Mouse (Mus musculus) intestine, postnatal 0 days (tissue): ENCODE measurements around the gene Sec23a. TPM values are rescaled to one million over a fixed set of nuclear protein-coding genes. Genes with fewer than 3 reads are reported as not detected.

Source experiments
- ATAC-seq: fragments of 200-750 bp; cut with Nextera tagmentation; 2 replicates; pipeline ENCODE4 v1.8.0; 2017; ENCODE audit warnings: mild to moderate bottlenecking, moderate TSS enrichment, moderate library complexity
- H3K27ac ChIP-seq: fragments of 300-500 bp; sonication (generic); 2 replicates; pipeline ENCODE4 v1.5.1; 2014; ENCODE audit warnings: mild to moderate bottlenecking, low read depth, low read length, moderate library complexity
- H3K27me3 ChIP-seq: fragments of 300-500 bp; sonication (generic); replicated peaks from 2 replicates; pipeline ENCODE4 v1.6.1; 2014; ENCODE audit warnings: low read length, mixed read lengths; ENCODE audit not compliant: control insufficient read depth, insufficient read depth
- H3K36me3 ChIP-seq: fragments of 300-500 bp; sonication (generic); 2 replicates; pipeline ENCODE4 v1.6.1; 2014; ENCODE audit warnings: mild to moderate bottlenecking, moderate library complexity; ENCODE audit not compliant: control insufficient read depth, insufficient read depth
- H3K4me1 ChIP-seq: fragments of 300-500 bp; sonication (generic); replicated peaks from 2 replicates; pipeline ENCODE4 v1.6.1; 2014; ENCODE audit warnings: antibody characterized with exemption, low read length, mixed read lengths; ENCODE audit not compliant: control insufficient read depth, insufficient read depth
- H3K4me2 ChIP-seq: fragments of 300-500 bp; sonication (generic); replicated peaks from 2 replicates; pipeline ENCODE4 v1.6.1; 2014; ENCODE audit warnings: low read depth, mild to moderate bottlenecking, moderate library complexity
- H3K4me3 ChIP-seq: fragments of 300-500 bp; sonication (generic); 2 replicates; pipeline ENCODE4 v1.5.1; 2014; ENCODE audit warnings: low read depth, low read length
- H3K9ac ChIP-seq: fragments of 300-500 bp; sonication (generic); 2 replicates; pipeline ENCODE4 v1.6.1; 2014; ENCODE audit warnings: mild to moderate bottlenecking, low read depth, low read length
- H3K9me3 ChIP-seq: fragments of 300-500 bp; sonication (generic); 2 replicates; pipeline ENCODE4 v1.6.1; 2016; ENCODE audit warnings: mixed run types; ENCODE audit not compliant: control insufficient read depth
- CTCF ChIP-seq: sonication (generic); IDR thresholded peaks from 2 replicates; pipeline ENCODE4 v1.5.1; 2016; ENCODE audit warnings: low read depth, mild to moderate bottlenecking, control low read depth, antibody characterized with exemption, moderate library complexity
- WGBS: fragments of 180-500 bp; shearing (Covaris S2); extraction: QIAGEN DNeasy Blood & Tissue Kit; methylation state at CpG from one replicate; pipeline ENCODE4 v1.1.7; 2014; 5-methylcytosine and 5-hydroxymethylcytosine counted together
- polyA plus RNA-seq: library from polyadenylated mRNA; unstranded; fragments of >200 nt; fragmentation: Nextera tagmentation; extraction: Ambion mirVana; gene quantifications from 2 replicates; pipeline ENCODE4 v1.2.1, GENCODE M21; 2015

Sec23a gene
- polyA plus RNA-seq, 1 experiment from 2014 or later, result 120 TPM

DNA sequence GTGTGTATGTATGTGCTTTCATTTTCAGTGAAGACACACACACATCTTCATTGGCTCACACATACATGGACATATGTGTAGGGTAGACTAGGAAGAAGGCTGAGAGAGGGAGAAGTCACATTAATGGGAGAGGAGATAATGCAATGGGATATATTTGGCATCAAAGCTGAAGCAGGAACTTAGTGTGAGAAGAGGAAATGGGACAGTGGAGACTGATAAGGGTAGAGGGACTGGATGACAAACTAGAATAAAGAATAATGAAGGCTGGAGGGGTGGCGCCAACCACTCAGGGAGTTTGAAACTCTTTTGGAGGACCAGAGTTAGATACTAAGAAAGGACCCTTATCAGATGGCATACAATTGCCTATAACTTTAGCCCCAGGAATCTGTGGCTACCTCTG lies 51.0 kb downstream of the Sec23a start:
- no peak for ATAC-seq
- Histone ChIP-seq H3K36me3 (peaks cover 49% of the 10 kb centered on the region), H3K4me3 (no peak overlapping the region), H3K9ac (no peak overlapping the region), H3K9me3 (no peaks in the 10 kb centered on the region), H3K4me1 (no peaks in the 10 kb centered on the region), H3K27ac (no peak overlapping the region), H3K27me3 (no peaks in the 10 kb centered on the region), H3K4me2 (no peak overlapping the region)
- WGBS, result 91% methylated on average over 1 of the region's 1 CpGs
- TF ChIP-seq CTCF, result no peak

DNA sequence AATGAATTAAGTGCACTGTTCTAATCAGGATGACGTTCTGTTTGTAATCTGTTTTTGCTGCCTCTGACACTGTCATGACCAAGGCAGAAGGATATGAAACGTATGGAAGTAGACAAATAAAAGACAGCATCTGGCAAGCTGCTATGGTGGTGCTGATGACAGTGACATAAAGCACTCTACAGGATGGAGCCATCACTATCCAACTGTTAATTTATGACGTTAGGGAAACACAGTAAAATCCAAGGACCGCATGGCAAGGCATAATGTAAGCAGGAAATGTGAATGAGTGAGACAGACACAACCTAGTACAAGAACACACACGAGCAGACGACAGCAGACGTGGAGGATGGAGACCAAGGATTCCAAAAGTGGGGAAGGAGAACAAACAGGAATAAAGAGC lies 55.2 kb downstream of the Sec23a start:
- peak; percentile 14; the same call in 1 of the 2 replicates for ATAC-seq
- H3K9ac ChIP-seq, result no peak overlapping the region
- WGBS, result 44% methylated on average over 7 of the region's 7 CpGs
- H3K4me1 ChIP-seq, result no peaks in the 10 kb centered on the region
- no peak overlapping the region for H3K4me3 ChIP-seq
- TF ChIP-seq CTCF, result no peak
- H3K36me3 ChIP-seq, result peaks cover 18% of the 10 kb centered on the region; the same call in 1 of the 2 replicates
- H3K9me3 ChIP-seq, result no peaks in the 10 kb centered on the region
- no peak overlapping the region for H3K27ac ChIP-seq
- H3K27me3 ChIP-seq, result no peaks in the 10 kb centered on the region
- no peak overlapping the region for H3K4me2 ChIP-seq

DNA sequence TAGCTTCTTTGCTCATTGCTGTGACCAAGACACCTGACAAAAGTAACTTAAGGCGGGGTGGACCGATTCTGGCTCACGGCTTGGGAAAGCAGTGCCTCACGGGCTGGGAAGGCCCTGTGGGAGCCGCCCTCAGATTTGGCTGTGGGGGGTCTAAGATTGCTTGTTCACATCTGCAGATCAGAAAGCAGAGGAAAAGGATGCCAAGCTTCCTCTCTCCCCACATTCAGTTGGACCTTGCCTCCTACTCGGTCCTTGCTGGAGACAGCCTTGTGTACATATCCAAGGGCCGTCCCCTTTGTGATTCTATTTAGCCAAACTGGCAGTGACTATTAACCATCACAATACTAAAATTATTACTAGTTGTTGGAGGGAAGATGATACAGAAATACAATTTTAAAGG lies 55.7 kb downstream of the Sec23a start:
- no peak overlapping the region for H3K4me3 ChIP-seq
- no peak overlapping the region for H3K27ac ChIP-seq
- peaks cover 17% of the 10 kb centered on the region; the same call in 1 of the 2 replicates for H3K36me3 ChIP-seq
- WGBS, result 58% methylated on average over 7 of the region's 7 CpGs
- ATAC-seq, result peak; percentile 26; the same call in 1 of the 2 replicates
- no peak overlapping the region for H3K9ac ChIP-seq
- no peaks in the 10 kb centered on the region for H3K4me1 ChIP-seq
- H3K4me2 ChIP-seq, result no peak overlapping the region
- no peak for TF ChIP-seq CTCF
- no peaks in the 10 kb centered on the region for H3K27me3 ChIP-seq
- H3K9me3 ChIP-seq, result no peaks in the 10 kb centered on the region

DNA sequence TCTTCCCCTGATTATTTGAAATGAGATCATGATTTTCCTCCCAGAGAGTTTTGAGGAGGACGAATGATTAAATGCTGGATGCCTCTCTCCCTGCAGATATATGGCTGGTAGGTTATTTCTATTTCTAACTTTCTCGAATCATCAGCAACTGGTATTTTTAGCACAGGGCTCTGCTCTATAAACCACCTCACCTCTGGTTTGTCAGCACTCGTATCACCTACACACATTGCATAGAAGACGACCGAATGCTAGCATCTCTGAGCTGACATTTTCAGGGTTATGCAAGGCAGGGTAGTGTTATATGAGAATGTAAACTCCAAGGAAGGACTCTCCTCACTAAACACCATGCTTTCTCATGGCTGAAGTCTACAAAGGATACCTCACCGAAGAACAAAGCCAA lies 63.9 kb downstream of the Sec23a start:
- Histone ChIP-seq H3K36me3 (no peaks in the 10 kb centered on the region), H3K27me3 (no peaks in the 10 kb centered on the region), H3K4me2 (no peak overlapping the region), H3K9me3 (no peaks in the 10 kb centered on the region), H3K27ac (no peak overlapping the region), H3K9ac (no peak overlapping the region), H3K4me3 (no peak overlapping the region), H3K4me1 (no peaks in the 10 kb centered on the region)
- no peak for TF ChIP-seq CTCF
- WGBS, result 85% methylated on average over 6 of the region's 6 CpGs
- ATAC-seq, result no peak

DNA sequence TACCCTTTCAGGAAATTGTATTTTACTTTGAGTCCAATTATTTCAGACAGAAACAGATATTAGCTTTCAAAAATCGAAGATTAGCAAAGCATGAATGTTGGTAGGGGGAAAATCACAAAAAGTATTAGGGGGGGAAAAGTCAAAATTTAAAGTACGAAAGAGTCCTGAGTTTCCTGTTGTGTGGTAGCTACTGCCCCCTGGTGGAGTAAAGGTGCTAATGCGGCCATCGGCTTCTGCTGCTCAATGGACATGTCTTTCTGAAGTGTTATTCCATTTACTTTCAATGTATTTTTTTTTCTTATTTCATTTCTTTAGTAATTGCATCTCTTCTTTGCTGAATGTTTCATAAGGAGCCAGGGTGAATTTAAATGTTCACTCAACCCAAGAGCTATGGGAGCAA lies 64.6 kb downstream of the Sec23a start:
- peak; percentile 85 for TF ChIP-seq CTCF
- H3K4me3 ChIP-seq, result no peak overlapping the region

DNA sequence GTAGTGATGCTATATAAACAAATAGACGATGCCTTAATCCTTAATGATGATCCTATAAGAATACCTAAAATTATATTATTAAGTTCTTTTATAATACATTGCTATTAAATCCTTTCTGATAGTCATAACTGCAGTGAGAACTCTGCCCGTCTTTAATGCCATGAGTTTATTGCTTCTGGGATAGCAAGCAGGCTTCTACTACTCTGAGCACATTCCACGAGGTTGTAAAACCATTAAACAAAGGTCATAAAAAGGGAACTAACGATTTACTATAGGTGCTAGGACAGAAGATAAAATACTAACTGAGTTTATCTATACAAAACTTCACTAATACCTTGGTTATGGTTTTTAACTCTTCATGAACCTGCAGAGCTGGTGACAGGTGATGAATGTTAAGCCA lies 69.3 kb downstream of the Sec23a start:
- H3K27me3 ChIP-seq, result no peaks in the 10 kb centered on the region
- no peaks in the 10 kb centered on the region for H3K36me3 ChIP-seq
- WGBS, result 23% methylated on average over 4 of the region's 4 CpGs
- H3K4me2 ChIP-seq, result no peak overlapping the region
- no peak for ATAC-seq
- no peak overlapping the region for H3K9ac ChIP-seq
- H3K9me3 ChIP-seq, result no peaks in the 10 kb centered on the region
- no peak overlapping the region for H3K27ac ChIP-seq
- TF ChIP-seq CTCF, result no peak
- H3K4me1 ChIP-seq, result no peaks in the 10 kb centered on the region
- H3K4me3 ChIP-seq, result no peak overlapping the region

More for the DNA sequence above, 64.6 kb downstream of the Sec23a start:
- Histone ChIP-seq H3K9ac (no peak overlapping the region), H3K4me1 (no peaks in the 10 kb centered on the region), H3K27ac (no peak overlapping the region), H3K27me3 (no peaks in the 10 kb centered on the region), H3K4me2 (no peak overlapping the region), H3K9me3 (no peaks in the 10 kb centered on the region), H3K36me3 (no peaks in the 10 kb centered on the region)
- 22% methylated on average over 4 of the region's 4 CpGs for WGBS
- no peak for ATAC-seq

DNA sequence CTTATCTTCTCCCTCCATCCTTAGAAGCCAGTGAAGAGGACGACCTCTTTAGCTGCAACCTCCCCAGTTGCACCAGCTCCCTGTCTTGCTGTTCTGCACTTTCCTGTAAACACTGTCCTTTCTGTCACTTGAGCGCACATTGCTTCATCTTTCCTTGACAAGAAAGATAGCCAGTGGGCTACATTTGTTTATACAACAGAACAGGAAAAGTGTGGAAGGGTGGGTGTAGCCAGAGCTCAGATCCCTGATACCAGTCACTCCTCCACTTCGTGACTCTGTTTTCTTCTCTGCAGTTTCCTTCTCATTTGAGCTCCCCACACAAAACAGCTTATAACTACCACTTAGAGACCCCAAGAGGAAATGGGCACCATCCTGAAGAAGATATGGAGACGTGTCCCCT lies 77.2 kb downstream of the Sec23a start:
- no peak overlapping the region for H3K4me3 ChIP-seq
- no peaks in the 10 kb centered on the region for H3K4me1 ChIP-seq
- ATAC-seq, result no peak
- no peak overlapping the region for H3K27ac ChIP-seq
- H3K4me2 ChIP-seq, result no peak overlapping the region
- no peaks in the 10 kb centered on the region for H3K36me3 ChIP-seq
- H3K9me3 ChIP-seq, result no peaks in the 10 kb centered on the region
- 47% methylated on average over 4 of the region's 4 CpGs for WGBS
- no peaks in the 10 kb centered on the region for H3K27me3 ChIP-seq
- TF ChIP-seq CTCF, result no peak
- H3K9ac ChIP-seq, result no peak overlapping the region
